Mouse (Mus musculus) lung, embryonic 16.5 days (tissue): ENCODE data around the gene Rabep1. TPM values are rescaled to one million over a fixed set of nuclear protein-coding genes. Genes with fewer than 3 reads are reported as not detected.

Source experiments
- ATAC-seq: fragments of 200-750 bp; cut with Nextera tagmentation; 2 replicates; pipeline ENCODE4 v1.8.0; 2017; ENCODE audit warnings: low read depth, mild to moderate bottlenecking, moderate library complexity
- H3K27ac ChIP-seq: fragments of 300-500 bp; sonication (generic); 2 replicates; pipeline ENCODE4 v1.5.1; 2014; ENCODE audit warnings: mild to moderate bottlenecking, control low read depth, low read length
- H3K27me3 ChIP-seq: fragments of 300-500 bp; sonication (generic); 2 replicates; pipeline ENCODE4 v1.6.1; 2014; ENCODE audit warnings: low read depth, low read length, mixed read lengths; ENCODE audit not compliant: control insufficient read depth, insufficient read depth
- H3K36me3 ChIP-seq: fragments of 300-500 bp; sonication (generic); 2 replicates; pipeline ENCODE4 v1.6.1; 2014; ENCODE audit warnings: low read length; ENCODE audit not compliant: control insufficient read depth, insufficient read depth
- H3K4me1 ChIP-seq: fragments of 300-500 bp; sonication (generic); replicated peaks from 2 replicates; pipeline ENCODE4 v1.6.1; 2014; ENCODE audit warnings: low read length, mixed read lengths; ENCODE audit not compliant: control insufficient read depth, insufficient read depth
- H3K4me2 ChIP-seq: fragments of 300-500 bp; sonication (generic); 2 replicates; pipeline ENCODE4 v1.6.1; 2014; ENCODE audit warnings: low read depth, low read length, control low read depth
- H3K4me3 ChIP-seq: fragments of 300-500 bp; sonication (generic); 2 replicates; pipeline ENCODE4 v1.5.1; 2014; ENCODE audit warnings: mild to moderate bottlenecking, low read length, control low read depth
- H3K9ac ChIP-seq: fragments of 300-500 bp; sonication (generic); 2 replicates; pipeline ENCODE4 v1.6.1; 2014; ENCODE audit warnings: low read length, control low read depth
- H3K9me3 ChIP-seq: fragments of 300-500 bp; sonication (generic); 2 replicates; pipeline ENCODE4 v1.6.1; 2016; ENCODE audit warnings: low read length; ENCODE audit not compliant: control insufficient read depth
- WGBS: fragments of 180-500 bp; shearing (Covaris S2); extraction: QIAGEN DNeasy Blood & Tissue Kit; methylation state at CpG from one replicate; pipeline ENCODE4 v1.1.7; 2014; 5-methylcytosine and 5-hydroxymethylcytosine counted together
- polyA plus RNA-seq: library from polyadenylated mRNA; unstranded; fragments of >200 nt; fragmentation: Nextera tagmentation; extraction: Ambion mirVana; gene quantifications from 2 replicates; pipeline ENCODE4 v1.2.1, GENCODE M21; 2015

The Rabep1 gene
- polyA plus RNA-seq, 1 experiment from 2014 or later, result 30.2 TPM

GRCm38 (mm10) chr11:70906681-70907080, 62.1 kb downstream of the Rabep1 start:
- no peak overlapping the region for H3K4me3 ChIP-seq
- H3K4me1 ChIP-seq, result no peaks in the 10 kb centered on the region
- H3K9ac ChIP-seq, result no peak overlapping the region
- no peak for ATAC-seq
- H3K27ac ChIP-seq, result no peak overlapping the region
- no peak overlapping the region for H3K4me2 ChIP-seq
- 86% methylated on average over 3 of the region's 3 CpGs for WGBS
- no peaks in the 10 kb centered on the region for H3K9me3 ChIP-seq
- H3K36me3 ChIP-seq, result peaks cover 14% of the 10 kb centered on the region
- H3K27me3 ChIP-seq, result no peaks in the 10 kb centered on the region

- H3K36me3 ChIP-seq, result peaks cover 14% of the 10 kb centered on the region
- ATAC-seq, result no peak
Measured at GRCm38 (mm10) chr11:70911323-70911722, 66.7 kb downstream of the Rabep1 start.

GRCm38 (mm10) chr11:70911920-70912319, 67.3 kb downstream of the Rabep1 start:
- Histone ChIP-seq H3K27me3 (no peaks in the 10 kb centered on the region), H3K36me3 (peaks cover 14% of the 10 kb centered on the region), H3K4me1 (no peaks in the 10 kb centered on the region), H3K9me3 (no peaks in the 10 kb centered on the region), H3K4me3 (no peak overlapping the region), H3K27ac (no peak overlapping the region), H3K9ac (no peak overlapping the region), H3K4me2 (no peak overlapping the region)
- WGBS, result 95% methylated on average over 1 of the region's 1 CpGs
- ATAC-seq, result no peak

More at GRCm38 (mm10) chr11:70911323-70911722, 66.7 kb downstream of the Rabep1 start:
- no peaks in the 10 kb centered on the region for H3K9me3 ChIP-seq
- no peak overlapping the region for H3K4me3 ChIP-seq
- no peaks in the 10 kb centered on the region for H3K4me1 ChIP-seq
- H3K27ac ChIP-seq, result no peak overlapping the region
- 92% methylated on average over 3 of the region's 3 CpGs for WGBS
- no peak overlapping the region for H3K4me2 ChIP-seq
- H3K27me3 ChIP-seq, result no peaks in the 10 kb centered on the region
- no peak overlapping the region for H3K9ac ChIP-seq

GRCm38 (mm10) chr11:70917896-70918295, 73.3 kb downstream of the Rabep1 start:
- no peak overlapping the region for H3K27ac ChIP-seq
- H3K36me3 ChIP-seq, result peaks cover 11% of the 10 kb centered on the region
- no peak overlapping the region for H3K4me3 ChIP-seq
- H3K4me2 ChIP-seq, result no peak overlapping the region
- no peak overlapping the region for H3K9ac ChIP-seq
- WGBS, result 80% methylated on average over 2 of the region's 2 CpGs
- no peaks in the 10 kb centered on the region for H3K4me1 ChIP-seq
- no peaks in the 10 kb centered on the region for H3K27me3 ChIP-seq
- H3K9me3 ChIP-seq, result no peaks in the 10 kb centered on the region
- ATAC-seq, result no peak

GRCm38 (mm10) chr11:70919524-70919923, 74.9 kb downstream of the Rabep1 start:
- Histone ChIP-seq H3K4me1 (no peaks in the 10 kb centered on the region), H3K9ac (no peak overlapping the region), H3K4me3 (no peak overlapping the region), H3K9me3 (no peaks in the 10 kb centered on the region), H3K27ac (no peak overlapping the region), H3K4me2 (no peak overlapping the region), H3K27me3 (no peaks in the 10 kb centered on the region), H3K36me3 (peaks cover 15% of the 10 kb centered on the region)
- no peak for ATAC-seq
- 85% methylated on average over 4 of the region's 4 CpGs for WGBS

GRCm38 (mm10) chr11:70931461-70931860, 86.9 kb downstream of the Rabep1 start:
- WGBS, result 81% methylated on average over 5 of the region's 5 CpGs
- H3K4me3 ChIP-seq, result no peak overlapping the region
- no peak for ATAC-seq
- H3K36me3 ChIP-seq, result peaks cover 13% of the 10 kb centered on the region
- no peak overlapping the region for H3K4me2 ChIP-seq
- H3K9me3 ChIP-seq, result no peaks in the 10 kb centered on the region
- no peaks in the 10 kb centered on the region for H3K4me1 ChIP-seq
- H3K27ac ChIP-seq, result no peak overlapping the region
- no peaks in the 10 kb centered on the region for H3K27me3 ChIP-seq
- H3K9ac ChIP-seq, result no peak overlapping the region

GRCm38 (mm10) chr11:70935316-70935715, 90.7 kb downstream of the Rabep1 start:
- H3K4me3 ChIP-seq, result no peak overlapping the region
- WGBS, result 91% methylated on average over 7 of the region's 7 CpGs
- ATAC-seq, result no peak
- H3K9ac ChIP-seq, result no peak overlapping the region
- peaks cover 23% of the 10 kb centered on the region for H3K36me3 ChIP-seq
- H3K27ac ChIP-seq, result no peak overlapping the region
- no peaks in the 10 kb centered on the region for H3K27me3 ChIP-seq
- H3K4me1 ChIP-seq, result no peaks in the 10 kb centered on the region
- H3K4me2 ChIP-seq, result no peak overlapping the region
- no peaks in the 10 kb centered on the region for H3K9me3 ChIP-seq

GRCm38 (mm10) chr11:70942596-70942995, 98.0 kb downstream of the Rabep1 start:
- no peaks in the 10 kb centered on the region for H3K4me1 ChIP-seq
- no peak for ATAC-seq
- peaks cover 51% of the 10 kb centered on the region for H3K36me3 ChIP-seq
- 74% methylated on average over 1 of the region's 1 CpGs for WGBS
- H3K9me3 ChIP-seq, result no peaks in the 10 kb centered on the region
- no peak overlapping the region for H3K27ac ChIP-seq
- no peak overlapping the region for H3K4me3 ChIP-seq
- H3K9ac ChIP-seq, result no peak overlapping the region
- H3K27me3 ChIP-seq, result no peaks in the 10 kb centered on the region
- no peak overlapping the region for H3K4me2 ChIP-seq

GRCm38 (mm10) chr11:70943651-70944050, 99.1 kb downstream of the Rabep1 start:
- H3K27me3 ChIP-seq, result no peaks in the 10 kb centered on the region
- H3K4me2 ChIP-seq, result no peak overlapping the region
- H3K4me3 ChIP-seq, result no peak overlapping the region
- peaks cover 52% of the 10 kb centered on the region for H3K36me3 ChIP-seq
- WGBS, result 88% methylated on average over 7 of the region's 7 CpGs
- no peaks in the 10 kb centered on the region for H3K9me3 ChIP-seq
- ATAC-seq, result no peak
- H3K27ac ChIP-seq, result no peak overlapping the region
- H3K9ac ChIP-seq, result no peak overlapping the region
- no peaks in the 10 kb centered on the region for H3K4me1 ChIP-seq
